Mouse (Mus musculus) left cerebral cortex, postnatal 4 days (tissue): ENCODE data around the gene Rbm20. TPM values are rescaled to one million over a fixed set of nuclear protein-coding genes. Genes with fewer than 3 reads are reported as not detected.
A peak's percentile ranks its signal among the peaks of the same experiment; 100 is the strongest.

Source experiments
- DNase-seq: peaks from one replicate; pipeline ENCODE4 v3.0.0-alpha.2; 2022
- intact Hi-C: fragments of 180-260 bp; cut with DNase I; formaldehyde crosslinking; loops from one replicate; pipeline ENCODE4 v1.15.1; 2025
- total RNA-seq, 2 experiments: library from RNA; stranded (reverse); gene quantifications; 2 replicates each; pipeline ENCODE4 v1.2.3; 2021

Gene Rbm20
- total RNA-seq, 2 experiments from 2014 or later = 1.0 to 2.6 TPM

DNA sequence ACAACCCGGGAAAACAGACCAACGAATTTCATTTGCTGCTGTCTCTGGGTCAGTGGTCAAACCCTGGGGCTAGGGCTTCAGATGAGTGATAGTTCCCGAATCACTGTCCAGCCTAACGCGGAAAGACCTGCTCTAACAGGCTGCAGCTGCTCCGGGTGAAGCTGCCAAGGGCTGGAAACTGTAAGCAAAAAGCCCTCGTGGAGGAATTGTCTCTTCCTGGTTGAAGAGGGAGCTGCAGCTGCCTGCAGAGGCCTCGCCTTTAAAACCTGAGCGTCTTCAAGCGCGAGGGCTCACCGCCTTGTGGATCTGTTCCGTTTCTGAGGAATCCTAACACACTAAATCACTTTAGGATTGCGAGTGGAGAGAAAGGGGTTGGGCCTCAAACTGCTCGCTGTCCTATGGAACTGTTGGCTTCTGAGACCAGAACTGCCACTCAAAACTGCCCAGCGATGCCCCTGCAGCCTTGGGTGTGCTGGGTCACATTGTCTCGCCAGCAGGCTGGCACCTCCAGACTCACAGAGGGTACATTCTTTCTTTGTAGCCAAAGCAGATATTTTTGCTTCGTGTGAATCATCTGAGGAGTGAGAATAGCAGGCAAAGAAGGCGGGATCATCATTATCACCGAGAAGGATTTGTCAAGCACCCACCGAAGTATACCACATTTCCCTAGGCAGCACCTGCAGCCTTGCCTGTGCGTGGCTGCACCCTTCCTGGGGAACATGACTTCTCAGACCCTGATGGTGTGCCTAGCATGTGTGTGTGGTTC, 74.5 kb downstream of the Rbm20 start:
- intact Hi-C loops = no loop called here
- DNase-seq = no peak

DNA sequence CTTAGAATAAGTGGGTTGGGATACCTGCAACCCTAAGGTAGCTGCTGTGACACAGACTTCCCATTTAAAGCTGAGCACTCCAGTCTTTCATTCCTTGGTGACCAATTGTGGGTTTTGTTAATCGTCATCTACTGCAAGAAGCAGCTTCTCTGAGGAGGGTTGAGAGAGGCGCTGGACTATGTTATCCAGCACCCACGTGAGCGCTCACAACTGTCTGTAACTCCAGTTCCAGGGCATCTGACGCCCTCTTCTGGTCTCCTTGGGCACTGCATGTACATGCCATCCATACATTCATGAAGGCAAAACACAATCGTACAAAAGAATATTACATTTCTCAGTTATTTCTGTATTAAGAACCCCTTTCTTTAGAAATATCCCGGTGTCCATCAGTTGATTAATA, 75.9 kb downstream of the Rbm20 start:
- no peak for DNase-seq
- intact Hi-C loops = no loop called here

DNA sequence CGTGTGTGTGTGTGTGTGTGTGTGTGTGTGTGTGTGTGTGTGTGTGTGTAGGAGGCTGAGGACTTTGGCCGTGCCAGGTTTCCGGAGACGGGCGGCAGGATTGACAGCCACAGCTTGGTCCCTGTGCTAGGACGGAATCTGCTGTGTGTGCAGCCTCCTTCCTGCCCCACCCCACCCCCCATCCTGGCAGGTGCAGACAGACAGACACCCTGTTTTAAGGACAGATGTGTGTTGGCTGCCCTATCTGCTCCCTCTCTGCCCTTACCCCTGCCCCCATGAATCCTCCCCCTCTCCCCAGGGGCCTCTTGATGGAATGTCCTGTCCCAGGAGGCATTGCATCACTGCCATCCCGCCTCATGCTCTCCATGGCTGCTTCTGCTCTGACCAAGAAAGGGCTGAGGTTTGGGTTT, 77.3 kb downstream of the Rbm20 start:
- intact Hi-C loops = no loop called here
- DNase-seq = no peak

DNA sequence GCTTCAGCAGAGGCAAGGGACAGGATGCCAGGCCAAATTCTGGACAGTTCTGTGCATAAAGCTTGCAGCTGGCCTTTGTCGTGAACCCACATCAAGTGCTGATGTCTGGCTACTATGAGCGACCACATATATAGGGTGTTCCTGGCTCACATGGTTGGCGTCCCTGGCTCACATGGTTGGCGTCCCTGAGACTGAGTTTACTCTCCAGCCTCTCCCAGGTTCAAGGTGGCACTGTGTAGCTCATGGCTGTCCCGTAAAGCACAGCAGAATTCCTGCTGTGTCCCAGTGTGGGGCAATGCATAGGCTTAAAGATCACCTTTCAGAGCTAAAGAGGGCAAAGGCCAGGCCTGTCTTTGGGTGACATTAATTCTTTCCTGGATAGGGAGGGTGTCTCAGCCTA, 78.2 kb downstream of the Rbm20 start:
- intact Hi-C loops = no loop called here
- DNase-seq = no peak

DNA sequence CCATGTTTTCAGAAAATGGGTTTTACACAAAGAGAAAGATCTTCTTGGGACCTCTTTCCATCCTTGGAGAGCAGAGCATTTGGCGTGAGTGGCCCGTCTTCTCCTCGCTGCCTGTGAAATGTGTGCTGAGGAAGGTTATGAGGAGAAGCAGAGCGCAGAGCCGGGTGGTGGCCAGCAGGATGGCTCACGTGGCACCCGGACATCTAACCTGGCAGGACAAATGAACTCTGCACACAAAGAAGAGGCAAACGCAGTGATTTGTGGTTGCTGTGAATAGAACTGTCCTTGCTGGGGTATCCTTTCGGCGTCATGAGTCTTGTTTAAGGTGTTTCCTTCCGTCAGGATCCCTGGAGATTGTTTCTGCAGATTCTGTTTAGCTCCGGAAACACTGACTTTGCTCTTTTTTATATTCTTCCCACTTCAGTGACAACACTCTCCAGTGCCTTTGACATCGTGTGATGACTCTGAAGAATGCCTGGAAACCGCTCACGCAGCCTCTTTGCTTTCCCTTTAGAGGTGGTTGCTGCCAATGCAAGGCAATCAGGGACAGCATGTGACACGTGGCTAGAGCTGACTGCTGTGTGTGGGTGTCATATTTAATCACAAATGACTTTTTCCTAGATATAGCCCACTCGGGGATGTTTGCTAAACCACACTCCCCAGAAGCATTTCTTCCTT, 80.5 kb downstream of the Rbm20 start:
- intact Hi-C loops = no loop called here
- DNase-seq = no peak

DNA sequence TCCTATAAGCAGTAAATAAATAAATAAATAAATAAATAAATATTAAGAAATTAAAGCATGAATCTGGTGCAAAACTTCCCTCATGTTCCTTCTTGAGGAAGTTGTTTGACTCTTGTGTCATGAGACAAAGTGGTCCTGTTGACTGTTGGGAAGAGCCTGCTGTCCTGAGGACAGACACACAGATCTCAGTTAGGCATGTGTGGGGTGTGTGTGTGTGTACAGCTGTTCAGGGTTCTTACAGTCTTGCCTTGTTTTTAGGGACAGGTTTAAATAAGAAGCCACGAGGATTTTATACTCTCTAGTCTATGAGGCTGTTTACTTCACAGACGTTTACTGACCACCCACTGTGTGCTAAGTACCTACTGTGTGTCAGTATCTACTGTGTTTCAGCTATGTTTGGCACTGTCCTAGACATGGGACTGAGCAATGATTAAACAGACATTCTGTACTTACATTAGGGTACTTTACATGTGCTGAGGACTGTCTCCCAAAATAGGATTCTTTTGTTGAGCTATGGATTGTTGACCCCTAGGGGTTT, 81.8 kb downstream of the Rbm20 start:
- intact Hi-C loops = no loop called here
- DNase-seq = no peak

DNA sequence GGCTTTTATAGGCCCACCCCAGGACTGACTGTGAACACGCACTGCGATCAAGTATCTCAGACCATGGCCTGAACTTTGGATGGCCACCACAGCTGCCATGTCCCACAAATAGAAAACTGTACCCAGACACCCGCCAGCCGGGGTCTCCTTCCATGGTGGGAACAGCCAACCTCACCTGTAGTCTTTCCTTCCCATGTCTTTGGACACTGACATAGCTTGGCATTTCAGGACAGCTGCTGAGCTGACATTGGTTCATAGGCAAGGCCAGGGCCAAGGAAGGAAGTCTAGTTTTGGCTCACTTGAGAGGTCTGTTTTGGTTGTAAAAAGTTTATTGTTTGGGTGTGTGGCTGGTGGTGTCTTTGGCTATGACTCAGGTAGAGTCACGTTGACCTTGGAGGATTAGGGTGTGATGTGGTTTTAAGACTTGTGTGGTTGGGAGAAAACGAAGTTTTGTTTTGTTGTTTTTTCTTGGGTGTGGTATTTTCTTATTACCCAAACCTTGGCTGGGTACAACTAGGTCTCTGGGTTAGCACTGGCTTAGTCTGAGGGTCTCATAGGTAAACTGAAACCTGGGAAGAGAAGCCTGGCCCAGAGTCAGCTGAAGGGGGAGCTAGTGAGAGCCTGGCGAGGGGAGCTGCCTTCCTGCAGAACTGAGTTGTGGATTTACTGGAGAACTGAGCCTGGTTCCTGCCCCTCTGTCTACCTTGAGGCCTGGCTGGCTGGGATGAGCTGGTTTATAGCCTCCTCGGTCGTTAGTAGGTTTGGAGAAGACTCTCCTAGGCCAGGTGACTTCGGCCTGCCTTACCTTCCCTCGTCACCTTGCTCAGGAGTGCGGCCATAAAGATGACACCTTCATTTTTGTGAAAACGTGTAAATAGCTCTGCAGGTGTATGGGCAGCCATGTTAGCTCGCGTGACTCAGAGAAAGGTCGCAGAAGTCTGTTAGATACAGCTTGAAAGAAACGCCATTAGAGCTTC, 83.3 kb downstream of the Rbm20 start:
- intact Hi-C loops = loop anchor here (10.0 kb wide), 1 partner anchor 144 kb away; no protein-coding TSS in a partner anchor
- DNase-seq = no peak

DNA sequence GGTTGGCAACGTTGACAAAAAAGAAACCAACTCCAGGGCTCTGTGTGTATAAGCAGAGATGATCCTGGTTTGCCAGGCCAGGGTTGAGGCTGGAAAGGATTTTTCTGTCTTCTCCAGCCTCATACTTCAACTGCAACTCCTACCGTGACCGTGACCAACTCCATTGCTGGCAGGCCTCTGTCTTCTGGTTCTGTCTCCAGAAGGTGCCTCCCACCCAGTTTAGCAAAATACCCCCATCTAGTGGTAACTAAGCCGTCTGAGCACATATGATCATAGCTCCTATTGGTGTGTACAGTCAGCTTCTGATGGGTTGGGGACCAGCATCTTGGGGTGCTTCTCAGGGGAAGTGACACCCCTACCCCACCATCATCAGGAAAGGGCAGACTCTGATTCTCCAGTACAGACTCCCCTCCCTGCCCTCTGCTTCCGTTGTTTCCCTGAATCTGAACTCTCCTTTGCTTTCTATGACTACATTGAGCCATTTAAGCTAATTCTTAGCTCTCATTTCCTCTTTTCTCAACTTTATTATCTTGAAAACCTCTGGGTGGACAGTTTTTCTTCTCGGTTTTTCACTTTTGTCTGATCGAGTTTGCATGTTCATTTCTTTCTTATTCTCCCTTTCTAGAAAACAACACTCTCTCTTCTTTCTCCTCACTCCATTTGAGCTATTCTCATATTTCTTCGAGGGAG, 85.8 kb downstream of the Rbm20 start:
- DNase-seq = peak; percentile 23
- intact Hi-C loops = loop anchor here (2.0 to 10.0 kb wide), 2 partner anchors 114 to 142 kb away; no protein-coding TSS in a partner anchor

DNA sequence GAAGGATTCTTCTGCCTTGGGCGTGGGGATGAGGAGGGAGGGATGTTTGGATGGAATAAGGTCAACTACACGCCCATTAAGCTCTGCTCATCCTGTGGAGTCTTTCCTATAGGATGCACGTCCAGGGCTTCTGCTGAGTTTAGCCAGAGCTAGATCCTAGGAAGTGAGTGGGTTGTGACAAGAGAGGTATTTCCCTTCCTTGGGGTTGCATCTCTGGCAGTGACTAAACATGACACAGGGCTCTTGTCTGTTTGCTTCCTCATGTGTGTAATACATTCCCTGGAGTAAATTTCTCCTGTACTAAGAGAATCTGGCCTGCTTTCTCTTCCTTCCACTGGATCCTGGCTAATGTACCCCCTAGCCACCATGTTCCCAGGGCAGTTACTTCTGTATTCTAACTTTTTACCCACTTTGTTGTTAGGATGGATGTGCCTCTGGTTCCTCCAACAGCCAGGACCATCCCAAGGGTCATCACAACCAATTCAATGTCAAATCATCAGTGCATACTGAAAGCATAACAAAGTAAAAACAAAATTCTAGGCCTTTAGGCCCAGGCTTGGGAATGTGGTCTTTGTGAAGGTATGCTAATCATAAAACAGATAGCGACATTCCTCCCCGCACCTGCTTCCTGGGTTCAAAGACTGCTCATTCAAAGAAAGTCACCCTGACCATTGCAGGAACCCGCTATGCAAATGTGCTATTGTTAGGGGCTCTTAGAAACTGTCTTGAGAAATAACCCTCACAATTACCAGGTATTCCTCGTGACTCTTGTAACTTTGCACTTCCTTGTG, 87.8 kb downstream of the Rbm20 start:
- DNase-seq = no peak
- intact Hi-C loops = loop anchor here (5.0 to 10.0 kb wide), 2 partner anchors 140 to 162 kb away; no protein-coding TSS in a partner anchor

DNA sequence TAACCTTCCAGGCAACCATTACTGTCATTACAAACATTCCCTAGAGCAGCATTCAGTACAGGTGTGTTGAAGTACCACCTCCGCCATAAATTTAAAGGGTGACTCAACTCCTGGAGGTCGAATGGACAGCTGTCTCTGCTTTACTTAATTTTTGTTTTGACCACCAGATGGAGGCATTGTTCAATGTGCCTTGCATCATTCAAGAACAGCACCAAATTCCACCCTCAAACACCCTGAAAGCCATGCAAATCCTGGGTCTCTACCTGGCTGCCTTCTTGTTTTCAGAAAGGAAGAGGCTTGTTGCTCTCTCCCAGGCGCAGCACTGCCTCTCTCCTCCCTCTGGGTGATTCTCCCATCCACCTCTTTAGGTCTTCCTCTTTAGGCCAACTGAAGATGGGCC, 91.4 kb downstream of the Rbm20 start:
- intact Hi-C loops = loop anchor here (5.0 to 10.0 kb wide), 2 partner anchors 136 to 159 kb away; no protein-coding TSS in a partner anchor
- peak; percentile 17 for DNase-seq

DNA sequence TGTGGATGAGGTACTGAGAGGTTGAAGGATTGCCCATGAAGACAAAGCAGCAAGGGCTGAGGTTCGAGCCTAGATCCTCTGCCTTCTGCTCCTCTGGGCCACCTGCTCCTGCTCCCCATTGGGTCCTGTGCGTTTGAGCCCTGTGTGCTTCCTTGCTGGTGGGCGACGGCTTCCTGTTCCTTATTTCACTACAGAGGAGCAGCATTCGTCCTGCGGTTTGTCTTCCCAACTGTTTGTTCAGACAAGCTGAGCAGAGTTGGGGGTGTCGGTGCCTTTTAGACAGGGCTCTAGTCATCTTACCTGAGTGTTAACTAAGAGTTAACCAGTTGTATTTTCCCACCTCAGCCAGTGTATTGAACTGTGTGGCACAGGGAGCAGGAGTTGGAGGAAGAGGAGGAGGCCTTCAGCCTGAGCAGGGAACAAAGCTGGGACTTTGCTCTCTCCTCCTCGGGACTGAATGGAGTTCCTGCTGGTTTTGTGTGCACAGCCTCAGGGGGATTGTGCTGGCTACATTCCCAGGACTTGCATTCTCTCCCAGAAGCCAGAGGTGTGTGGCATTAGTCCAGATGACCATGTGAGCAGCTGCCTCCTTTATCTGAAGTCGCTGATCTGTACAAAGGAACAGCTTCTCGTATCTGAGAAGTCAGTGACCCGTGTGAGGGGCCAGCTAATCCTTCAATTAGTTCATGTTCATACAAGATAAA, 97.0 kb downstream of the Rbm20 start:
- peak; percentile 89 for DNase-seq
- intact Hi-C loops = no loop called here

DNA sequence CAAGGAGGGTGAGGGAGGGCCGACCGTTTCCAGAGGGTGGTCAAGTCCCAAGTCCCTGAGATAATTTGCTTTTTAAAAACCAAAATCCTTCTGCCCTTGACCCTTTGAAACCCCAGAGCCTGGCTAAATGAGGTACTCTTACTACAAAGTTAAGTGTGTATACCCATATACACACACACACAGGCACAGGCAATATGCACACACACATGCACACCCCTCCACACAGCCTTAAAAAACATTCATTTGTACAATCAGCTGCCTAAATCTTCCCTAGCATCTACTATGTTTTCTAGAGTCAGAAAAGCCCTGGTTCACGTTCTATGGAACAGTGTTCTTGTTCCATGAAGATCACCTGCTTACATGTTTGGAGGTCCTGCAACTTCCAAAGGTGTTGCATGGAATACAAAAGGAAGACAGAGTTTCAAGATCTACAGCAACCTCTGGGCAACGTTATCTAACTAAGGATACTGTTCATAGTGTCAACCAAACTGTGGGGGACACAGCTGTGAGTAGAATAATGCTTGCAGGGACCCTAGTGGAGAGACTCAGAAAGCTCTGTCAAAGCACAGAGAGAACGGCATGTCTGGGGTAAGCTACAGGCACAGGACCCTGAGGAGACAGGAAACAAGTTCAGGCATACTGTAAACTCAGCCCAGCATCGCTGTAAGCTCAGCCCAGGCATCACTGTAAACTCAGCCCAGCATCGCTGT, 97.7 kb downstream of the Rbm20 start:
- no peak for DNase-seq
- intact Hi-C loops = no loop called here

DNA sequence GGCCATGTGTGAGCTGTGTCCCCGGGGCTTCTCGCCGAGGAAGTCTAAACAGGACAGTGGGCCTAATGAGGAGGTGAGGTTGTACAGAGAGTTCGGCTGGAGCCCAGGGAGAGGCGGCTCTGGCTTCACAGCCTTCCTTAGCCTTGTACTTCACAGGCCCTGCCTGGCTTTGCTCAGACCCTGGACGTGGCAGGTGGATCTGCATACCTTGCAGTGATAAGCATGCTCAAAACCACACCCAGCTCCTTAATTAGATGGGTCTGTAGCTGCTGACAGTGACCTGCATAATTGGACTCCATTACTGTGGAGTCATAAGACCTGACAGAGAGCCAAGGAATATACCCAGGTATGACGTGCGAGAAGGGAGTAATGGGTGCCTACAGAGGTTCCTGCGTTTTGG, 102.3 kb downstream of the Rbm20 start:
- no peak for DNase-seq
- intact Hi-C loops = no loop called here

DNA sequence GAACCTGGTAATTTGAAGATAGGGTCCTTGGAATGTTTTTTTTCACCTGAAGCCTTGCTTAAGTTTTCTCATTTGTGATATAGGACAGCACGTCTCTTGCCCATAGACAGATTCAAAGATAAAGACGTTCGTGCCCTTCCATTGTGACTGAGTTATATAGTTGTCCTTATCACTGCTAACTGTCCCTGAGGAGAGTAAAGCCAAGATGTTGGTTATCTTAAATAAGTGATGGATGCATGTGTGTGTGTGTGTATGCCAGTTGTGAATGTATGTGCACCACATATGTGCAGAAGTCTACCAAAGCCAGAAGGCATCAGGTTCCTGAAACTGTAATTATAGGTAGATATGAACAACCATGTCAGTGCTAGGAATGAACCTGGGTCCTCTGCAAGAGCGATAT, 102.7 kb downstream of the Rbm20 start:
- DNase-seq = no peak
- intact Hi-C loops = no loop called here

DNA sequence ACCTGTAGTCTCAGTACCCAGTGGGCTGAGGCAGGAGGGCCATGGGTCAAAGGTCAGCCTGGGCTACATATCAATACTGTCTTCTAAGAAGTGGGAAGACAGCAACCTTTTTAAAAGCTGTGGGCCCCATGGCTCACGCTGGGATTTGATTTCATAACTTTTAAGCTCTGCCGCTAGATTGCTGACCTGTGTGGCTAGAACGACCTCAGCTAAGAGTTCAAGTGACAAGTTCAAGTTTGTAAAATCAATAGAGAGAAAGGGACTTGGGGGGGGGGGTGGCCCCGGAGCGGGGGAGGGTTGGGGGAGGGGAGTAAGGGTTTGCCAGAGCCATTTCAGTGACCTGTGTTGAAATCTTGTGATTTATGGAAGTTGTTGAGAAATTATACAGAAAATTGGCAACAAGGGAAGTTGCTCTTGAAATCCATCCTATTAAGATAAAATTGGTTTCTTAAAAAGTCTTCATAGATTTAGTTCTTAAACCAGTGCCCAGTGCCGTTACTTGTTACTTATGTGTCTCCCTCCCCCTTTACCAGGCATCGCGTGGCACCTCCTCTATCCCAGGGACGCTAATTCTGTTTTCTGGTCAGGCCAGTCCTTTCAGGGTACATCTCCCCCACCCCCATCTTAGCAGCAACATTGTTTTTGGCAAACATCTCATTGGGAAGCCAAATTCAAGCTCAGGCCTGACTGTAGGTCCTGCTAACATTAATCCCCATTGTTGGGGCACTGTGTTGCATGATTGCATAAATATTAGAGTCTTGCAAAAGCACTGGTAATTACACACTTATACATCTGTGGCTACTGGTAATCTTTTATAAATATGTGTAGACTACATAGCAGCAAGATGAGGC, 103.9 kb downstream of the Rbm20 start:
- intact Hi-C loops = no loop called here
- no peak for DNase-seq

DNA sequence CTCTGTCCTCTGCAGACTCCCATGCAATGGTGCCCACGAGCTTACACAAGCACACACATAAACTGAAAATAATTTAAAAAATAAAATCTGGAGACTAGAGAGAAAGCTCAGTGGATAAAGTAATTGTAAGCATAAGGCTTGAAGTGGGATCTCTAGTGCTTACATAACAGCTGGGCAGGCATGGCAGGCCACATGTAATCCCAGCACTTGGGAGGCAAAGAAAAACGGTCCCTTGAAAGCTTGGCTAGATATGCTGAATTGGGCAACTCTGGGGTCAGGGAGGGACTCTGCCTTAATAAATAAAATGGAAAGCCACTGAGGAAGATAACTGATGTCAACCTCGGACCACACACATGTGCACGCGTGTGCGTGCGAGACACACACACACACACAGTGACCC, 104.7 kb downstream of the Rbm20 start:
- DNase-seq = no peak
- intact Hi-C loops = no loop called here

DNA sequence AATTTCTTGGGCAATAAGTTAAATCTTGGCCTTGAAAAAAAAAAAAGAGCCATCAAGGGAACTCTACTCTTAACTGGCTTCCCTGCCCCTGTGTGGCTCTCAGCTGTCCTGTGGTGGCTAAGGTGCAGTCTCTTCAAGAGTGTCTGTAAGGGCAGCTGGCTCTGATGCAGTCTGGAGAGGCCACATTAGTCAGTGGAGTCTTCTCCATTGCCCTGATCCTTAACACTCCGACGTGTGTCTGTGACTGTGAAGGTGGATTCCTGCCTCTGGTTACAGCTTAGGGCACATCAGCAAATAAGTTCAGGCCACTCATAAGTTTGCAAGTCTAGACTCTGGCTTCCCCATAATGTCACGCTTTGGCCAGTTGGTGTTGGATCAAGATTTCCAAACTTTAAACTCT, 108.2 kb downstream of the Rbm20 start:
- no peak for DNase-seq
- intact Hi-C loops = no loop called here
